Mouse (Mus musculus) kidney, embryonic 14.5 days (tissue): Measurements from ENCODE around the gene 4930503B20Rik. TPM values are rescaled to one million over a fixed set of nuclear protein-coding genes. Genes with fewer than 3 reads are reported as not detected.

Experiments used
- ATAC-seq: fragments of 200-750 bp; cut with Nextera tagmentation; 2 replicates; pipeline ENCODE4 v1.8.0; 2017; ENCODE audit warnings: moderate number of reproducible peaks, mild to moderate bottlenecking, moderate TSS enrichment, moderate library complexity; ENCODE audit not compliant: low FRiP score, low TSS enrichment
- H3K27ac ChIP-seq: fragments of 300-500 bp; sonication (generic); 2 replicates; pipeline ENCODE4 v1.5.1; 2014; ENCODE audit warnings: low read depth, mild to moderate bottlenecking, low read length, moderate library complexity, mixed read lengths
- H3K27me3 ChIP-seq: fragments of 300-500 bp; sonication (generic); 2 replicates; pipeline ENCODE4 v1.6.1; 2014; ENCODE audit warnings: mild to moderate bottlenecking, low read length; ENCODE audit not compliant: control insufficient read depth, insufficient read depth
- H3K36me3 ChIP-seq: fragments of 300-500 bp; sonication (generic); 2 replicates; pipeline ENCODE4 v1.6.1; 2014; ENCODE audit warnings: low read length, mixed read lengths; ENCODE audit not compliant: control insufficient read depth, insufficient read depth
- H3K4me1 ChIP-seq: fragments of 300-500 bp; sonication (generic); 2 replicates; pipeline ENCODE4 v1.6.1; 2014; ENCODE audit warnings: low read length, mixed read lengths; ENCODE audit not compliant: control insufficient read depth, insufficient read depth
- H3K4me2 ChIP-seq: fragments of 300-500 bp; sonication (generic); replicated peaks from 2 replicates; pipeline ENCODE4 v1.6.1; 2014; ENCODE audit warnings: low read depth, mild to moderate bottlenecking, low read length
- H3K4me3 ChIP-seq: fragments of 300-500 bp; sonication (generic); 2 replicates; pipeline ENCODE4 v1.5.1; 2014; ENCODE audit warnings: mild to moderate bottlenecking, low read length
- H3K9ac ChIP-seq: fragments of 300-500 bp; sonication (generic); 2 replicates; pipeline ENCODE4 v1.6.1; 2014; ENCODE audit warnings: low read depth, mild to moderate bottlenecking, low read length, moderate library complexity
- H3K9me3 ChIP-seq: fragments of 300-500 bp; sonication (generic); 2 replicates; pipeline ENCODE4 v1.6.1; 2016; ENCODE audit warnings: low read length; ENCODE audit not compliant: control insufficient read depth
- WGBS: fragments of 180-500 bp; shearing (Covaris S2); extraction: QIAGEN DNeasy Blood & Tissue Kit; methylation state at CpG from one replicate; pipeline ENCODE4 v1.1.7; 2014; 5-methylcytosine and 5-hydroxymethylcytosine counted together
- polyA plus RNA-seq: library from polyadenylated mRNA; unstranded; fragments of >200 nt; fragmentation: Nextera tagmentation; extraction: Ambion mirVana; gene quantifications from 2 replicates; pipeline ENCODE4 v1.2.1, GENCODE M21; 2014

The 4930503B20Rik gene
- polyA plus RNA-seq, 1 experiment from 2014 or later = not detected

GRCm38 (mm10) chr3:146681696-146682095, 30.6 kb upstream of the 4930503B20Rik start:
- Histone ChIP-seq H3K4me2 (no peak overlapping the region; the same call in 1 of the 2 replicates), H3K36me3 (no peaks in the 10 kb centered on the region), H3K27me3 (no peaks in the 10 kb centered on the region), H3K4me3 (no peak overlapping the region), H3K9ac (no peak overlapping the region), H3K27ac (no peak overlapping the region), H3K9me3 (no peaks in the 10 kb centered on the region), H3K4me1 (no peaks in the 10 kb centered on the region)
- WGBS = 64% methylated on average over 8 of the region's 8 CpGs
- ATAC-seq = no peak

GRCm38 (mm10) chr3:146680625-146681024, 29.5 kb upstream of the 4930503B20Rik start:
- Histone ChIP-seq H3K4me2 (no peak overlapping the region), H3K27me3 (no peaks in the 10 kb centered on the region), H3K9me3 (no peaks in the 10 kb centered on the region), H3K4me3 (no peak overlapping the region), H3K27ac (no peak overlapping the region), H3K9ac (no peak overlapping the region), H3K4me1 (no peaks in the 10 kb centered on the region), H3K36me3 (no peaks in the 10 kb centered on the region)
- WGBS = 90% methylated on average over 13 of the region's 13 CpGs
- ATAC-seq = no peak

DNA sequence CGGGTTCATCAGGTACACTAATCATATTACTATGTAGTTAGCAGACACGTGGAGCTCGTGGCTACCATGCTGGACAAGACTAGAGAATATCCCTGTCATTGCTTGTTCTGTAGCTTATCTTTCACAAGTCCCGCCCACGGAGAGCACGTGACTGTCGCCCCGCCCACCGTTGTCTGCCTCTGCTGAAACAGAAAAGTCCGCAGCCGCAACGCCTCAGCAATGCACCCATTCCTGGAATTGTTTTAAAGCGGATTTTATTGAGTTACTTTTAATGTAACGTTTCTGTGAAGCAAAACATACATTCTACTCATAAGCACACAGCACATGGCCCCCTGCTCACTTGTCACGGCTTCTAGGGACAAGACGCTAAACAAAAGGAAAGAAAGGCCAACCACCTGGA, 28.5 kb upstream of the 4930503B20Rik start:
- Histone ChIP-seq H3K4me3 (no peak overlapping the region), H3K27me3 (no peaks in the 10 kb centered on the region), H3K4me1 (no peaks in the 10 kb centered on the region), H3K4me2 (no peak overlapping the region), H3K9ac (no peak overlapping the region), H3K36me3 (no peaks in the 10 kb centered on the region), H3K27ac (no peak overlapping the region), H3K9me3 (no peaks in the 10 kb centered on the region)
- no peak for ATAC-seq
- 95% methylated on average over 16 of the region's 16 CpGs for WGBS

- no peak for ATAC-seq
- Histone ChIP-seq H3K9me3 (no peaks in the 10 kb centered on the region), H3K36me3 (no peaks in the 10 kb centered on the region), H3K27ac (no peak overlapping the region), H3K4me1 (no peaks in the 10 kb centered on the region), H3K4me3 (no peak overlapping the region), H3K27me3 (no peaks in the 10 kb centered on the region), H3K9ac (no peak overlapping the region), H3K4me2 (no peak overlapping the region)
- WGBS = 87% methylated on average over 4 of the region's 4 CpGs
Measured at GRCm38 (mm10) chr3:146676193-146676592, 25.1 kb upstream of the 4930503B20Rik start.

- no peak overlapping the region for H3K27ac ChIP-seq
- no peaks in the 10 kb centered on the region for H3K36me3 ChIP-seq
- no peak overlapping the region for H3K9ac ChIP-seq
- no peak overlapping the region for H3K4me3 ChIP-seq
- no peaks in the 10 kb centered on the region for H3K27me3 ChIP-seq
- 93% methylated on average over 1 of the region's 1 CpGs for WGBS
- ATAC-seq = no peak
- H3K4me2 ChIP-seq = no peak overlapping the region
- no peaks in the 10 kb centered on the region for H3K9me3 ChIP-seq
- no peaks in the 10 kb centered on the region for H3K4me1 ChIP-seq
Measured at GRCm38 (mm10) chr3:146675101-146675500, 24.0 kb upstream of the 4930503B20Rik start.

GRCm38 (mm10) chr3:146671121-146671520, 20.0 kb upstream of the 4930503B20Rik start:
- Histone ChIP-seq H3K9me3 (no peaks in the 10 kb centered on the region), H3K36me3 (no peaks in the 10 kb centered on the region), H3K4me1 (no peaks in the 10 kb centered on the region), H3K27ac (no peak overlapping the region), H3K4me2 (no peak overlapping the region), H3K4me3 (no peak overlapping the region), H3K27me3 (no peaks in the 10 kb centered on the region), H3K9ac (no peak overlapping the region)
- 71% methylated on average over 2 of the region's 2 CpGs for WGBS
- ATAC-seq = no peak

DNA sequence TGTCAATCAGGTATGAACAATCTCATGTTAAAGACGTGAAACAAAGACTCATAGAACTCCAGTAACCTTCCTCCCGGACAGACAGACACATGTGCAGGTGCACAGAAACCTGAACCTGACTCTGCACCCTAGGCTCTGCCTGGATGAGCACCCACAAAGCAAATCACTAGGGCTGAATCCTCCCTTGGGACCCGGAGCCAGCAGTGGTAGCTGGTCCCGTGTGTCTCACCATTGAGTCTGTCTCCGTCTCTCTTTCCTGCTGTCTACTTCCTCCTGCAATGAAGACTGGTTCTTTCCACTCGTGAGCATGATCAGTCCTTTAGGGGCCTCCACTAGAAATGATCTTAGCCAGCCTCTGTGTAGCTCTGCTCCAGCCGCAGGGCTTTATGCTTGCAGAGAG, 10.8 kb upstream of the 4930503B20Rik start:
- WGBS = 75% methylated on average over 7 of the region's 7 CpGs

GRCm38 (mm10) chr3:146661001-146661400, 9.9 kb upstream of the 4930503B20Rik start:
- ATAC-seq = no peak
- Histone ChIP-seq H3K27ac (no peak overlapping the region), H3K4me1 (no peaks in the 10 kb centered on the region), H3K27me3 (no peaks in the 10 kb centered on the region), H3K4me3 (no peak overlapping the region), H3K9me3 (no peaks in the 10 kb centered on the region), H3K4me2 (no peak overlapping the region), H3K9ac (no peak overlapping the region), H3K36me3 (no peaks in the 10 kb centered on the region)
- 69% methylated on average over 6 of the region's 6 CpGs for WGBS

More for the DNA sequence above, 10.8 kb upstream of the 4930503B20Rik start:
- Histone ChIP-seq H3K9me3 (no peaks in the 10 kb centered on the region), H3K4me3 (no peak overlapping the region), H3K36me3 (no peaks in the 10 kb centered on the region), H3K9ac (no peak overlapping the region), H3K27me3 (no peaks in the 10 kb centered on the region), H3K4me1 (no peaks in the 10 kb centered on the region), H3K4me2 (no peak overlapping the region), H3K27ac (no peak overlapping the region)
- ATAC-seq = no peak

- no peak for ATAC-seq
- no peak overlapping the region for H3K4me3 ChIP-seq
- H3K27me3 ChIP-seq = no peaks in the 10 kb centered on the region
- H3K27ac ChIP-seq = no peak overlapping the region
- H3K4me1 ChIP-seq = no peaks in the 10 kb centered on the region
- no peak overlapping the region for H3K9ac ChIP-seq
- H3K9me3 ChIP-seq = no peaks in the 10 kb centered on the region
- no peaks in the 10 kb centered on the region for H3K36me3 ChIP-seq
- no peak overlapping the region for H3K4me2 ChIP-seq
- WGBS = 91% methylated on average over 5 of the region's 5 CpGs
Measured at GRCm38 (mm10) chr3:146659321-146659720, 8.2 kb upstream of the 4930503B20Rik start.
